26 mouse cellular contexts compared by ENCODE assay signal in genomic region chr5:3477711-3478110, GRCm38 (mm10).
"Had no signal": no experiment of that assay in that cellular context is flagged by ENCODE, and none has a peak within 500 bp of the region (broad histone marks: within the 10 kb centered on the region; RNA-seq: fewer than 3 reads in every experiment).

No protein-coding gene starts in this region.

- H3K4me1 ChIP-seq: hindbrain, embryonic 13.5 days; hindbrain, embryonic 15.5 days; intestine, embryonic 15.5 days had no signal

- H3K4me3 ChIP-seq: heart, adult 2 months; heart, embryonic 13.5 days; heart, embryonic 15.5 days; hindbrain, embryonic 13.5 days; hindbrain, embryonic 15.5 days; intestine, embryonic 15.5 days; layer of hippocampus, adult 2 months; left cerebral cortex, adult 2 months; limb, embryonic 12.5 days; liver, embryonic 13.5 days; liver, embryonic 15.5 days had no signal

- H3K27ac ChIP-seq: heart, adult 2 months; heart, embryonic 13.5 days; heart, embryonic 15.5 days; hindbrain, embryonic 13.5 days; hindbrain, embryonic 15.5 days; hindbrain, postnatal 0 days; intestine, embryonic 15.5 days; layer of hippocampus, adult 2 months; left cerebral cortex, adult 2 months; limb, embryonic 12.5 days; liver, embryonic 13.5 days; liver, embryonic 15.5 days had no signal

- H3K36me3 ChIP-seq: heart, embryonic 15.5 days; hindbrain, embryonic 13.5 days; hindbrain, embryonic 15.5 days; intestine, embryonic 15.5 days; limb, embryonic 12.5 days had no signal

- ATAC-seq: hindbrain, postnatal 0 days; intestine, embryonic 15.5 days; intestine, postnatal 0 days; liver, postnatal 0 days had no signal

- H3K9ac ChIP-seq: heart, embryonic 13.5 days; heart, embryonic 15.5 days; hindbrain, embryonic 13.5 days; hindbrain, embryonic 15.5 days; intestine, embryonic 15.5 days; limb, embryonic 12.5 days; liver, embryonic 13.5 days; liver, embryonic 15.5 days; liver, postnatal 0 days had no signal

- H3K9me3 ChIP-seq: heart, embryonic 13.5 days; heart, embryonic 15.5 days; hindbrain, embryonic 13.5 days; hindbrain, embryonic 15.5 days; intestine, embryonic 15.5 days; limb, embryonic 12.5 days; liver, embryonic 13.5 days; liver, embryonic 15.5 days had no signal

- H3K27me3 ChIP-seq: heart, embryonic 13.5 days; heart, embryonic 15.5 days; hindbrain, embryonic 13.5 days; hindbrain, embryonic 15.5 days; intestine, embryonic 15.5 days; limb, embryonic 12.5 days; liver, embryonic 13.5 days; liver, embryonic 15.5 days had no signal

- DNase-seq: gastrocnemius, postnatal 14 days; gastrocnemius, postnatal 36 days; heart, adult 2 months; heart, postnatal 14 days; heart, postnatal 36 days; kidney, adult 18-20 months; kidney, adult 8-10 months; kidney, postnatal 10 days; kidney, postnatal 25 days; kidney, postnatal 4 days; liver; liver, embryonic 13.5 days; liver, postnatal 0 days had no signal

- H3K4me2 ChIP-seq: heart, embryonic 11.5 days; heart, embryonic 13.5 days; heart, embryonic 15.5 days; hindbrain, embryonic 13.5 days; hindbrain, embryonic 15.5 days; intestine, embryonic 15.5 days; limb, embryonic 12.5 days; liver, embryonic 11.5 days; liver, embryonic 13.5 days; liver, embryonic 15.5 days had no signal
